Mouse (Mus musculus): ENCODE results near the gene Rusc1. TPM values are rescaled to one million over a fixed set of nuclear protein-coding genes. Genes with fewer than 3 reads are reported as not detected.

Rusc1 gene
- polyA plus RNA-seq (2014; fragmentation: Nextera tagmentation; extraction: Ambion mirVana) = 95.7 and 117 TPM in 2 replicates

DNA sequence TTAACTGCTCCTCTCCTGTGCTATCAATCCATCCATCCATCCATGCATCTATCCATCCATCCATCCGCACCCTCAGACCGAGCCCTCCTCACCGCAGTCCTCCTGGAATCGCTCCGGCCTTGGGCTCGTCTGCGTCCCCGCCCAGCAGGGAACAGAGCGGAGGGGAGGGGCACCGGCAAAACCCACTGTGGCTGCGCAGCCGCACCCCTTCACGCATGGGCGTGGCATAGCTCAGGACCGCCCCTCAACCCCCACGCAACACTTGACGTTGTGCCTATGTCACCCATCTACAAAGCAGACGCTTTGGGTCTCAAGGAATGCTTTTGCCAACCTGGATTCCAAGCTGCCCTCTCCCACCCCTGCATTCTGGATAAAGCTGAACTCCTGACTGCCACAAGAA, at the start of gene Rusc1:
Rusc1 (minus strand) TSS at position 137 of the 400 bp plus-strand sequence.
- Histone ChIP-seq H3K4me3 (replicated peaks; ENCODE audit: low read length) (peak within 1 kb of the TSS; percentile 73), H3K4me1 (replicated peaks; ENCODE audit: control insufficient read depth, insufficient read depth, low read length) (peaks cover 32% of the 10 kb centered on the region), H3K27me3 (ENCODE audit: control insufficient read depth, insufficient read depth, low read length) (no peaks in the 10 kb centered on the region), H3K9ac (peak within 1 kb of the TSS; percentile 72), H3K27ac (peak within 1 kb of the TSS; percentile 89), H3K4me2 (replicated peaks) (peak within 1 kb of the TSS; percentile 98), H3K9me3 (ENCODE audit: control insufficient read depth, low read length) (no peaks in the 10 kb centered on the region), H3K36me3 (replicated peaks; ENCODE audit: control insufficient read depth, insufficient read depth) (peaks cover 57% of the 10 kb centered on the region)
- 1% methylated on average over 18 of the region's 18 CpGs for WGBS
- ATAC-seq (ENCODE audit: low FRiP score) = peak; percentile 87
- peak; percentile 91 for DNase-seq (ENCODE audit: low spot score)

- H3K27ac ChIP-seq = no peak overlapping the region
- no peak overlapping the region for H3K4me3 ChIP-seq (replicated peaks; ENCODE audit: low read length)
- H3K27me3 ChIP-seq (ENCODE audit: control insufficient read depth, insufficient read depth, low read length) = no peaks in the 10 kb centered on the region
- H3K9me3 ChIP-seq (ENCODE audit: control insufficient read depth, low read length) = no peaks in the 10 kb centered on the region
- H3K4me1 ChIP-seq (replicated peaks; ENCODE audit: control insufficient read depth, insufficient read depth, low read length) = no peaks in the 10 kb centered on the region
- WGBS = 29% methylated on average over 9 of the region's 9 CpGs
- ATAC-seq (ENCODE audit: low FRiP score) = no peak
- H3K4me2 ChIP-seq (replicated peaks) = no peak overlapping the region
- no peaks in the 10 kb centered on the region for H3K36me3 ChIP-seq (replicated peaks; ENCODE audit: control insufficient read depth, insufficient read depth)
- DNase-seq (ENCODE audit: low spot score) = no peak
- H3K9ac ChIP-seq = no peak overlapping the region
Measured at GRCm38 (mm10) chr3:89136365-89136764, 43.3 kb upstream of the Rusc1 start.

- no peak for ATAC-seq (ENCODE audit: low FRiP score)
- no peak within 1 kb of the TSS for H3K9ac ChIP-seq
Measured at GRCm38 (mm10) chr3:89135958-89136357, 42.8 kb upstream of the Rusc1 start, which contains the start of gene Pklr. Gene Pklr (plus strand): TSS chr3:89136142.

DNA sequence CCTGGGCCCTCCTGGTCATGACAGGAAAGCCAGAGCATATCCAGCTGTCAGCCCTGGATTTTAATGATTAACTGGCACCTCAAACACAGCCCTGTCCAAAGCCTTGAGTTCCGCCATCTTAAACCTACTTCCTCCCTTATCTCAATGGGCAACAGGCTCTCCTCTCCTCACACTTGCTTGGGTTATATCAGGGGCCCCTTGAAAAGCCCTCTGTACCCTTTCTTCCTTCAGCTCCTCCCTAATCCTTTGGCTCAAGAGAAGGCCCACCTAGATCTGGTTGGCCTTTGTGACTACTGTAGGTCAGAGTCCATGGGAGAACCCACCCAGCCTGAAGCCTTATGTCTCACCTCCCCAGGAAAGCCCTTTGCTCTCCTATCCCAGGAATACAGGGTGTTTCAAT, 40.6 kb upstream of the Rusc1 start:
- 100% methylated on average over 1 of the region's 1 CpGs for WGBS
- Histone ChIP-seq H3K4me2 (replicated peaks) (no peak overlapping the region), H3K9ac (no peak overlapping the region), H3K27me3 (ENCODE audit: control insufficient read depth, insufficient read depth, low read length) (no peaks in the 10 kb centered on the region), H3K36me3 (replicated peaks; ENCODE audit: control insufficient read depth, insufficient read depth) (no peaks in the 10 kb centered on the region), H3K4me1 (replicated peaks; ENCODE audit: control insufficient read depth, insufficient read depth, low read length) (no peaks in the 10 kb centered on the region), H3K27ac (no peak overlapping the region), H3K4me3 (replicated peaks; ENCODE audit: low read length) (no peak overlapping the region), H3K9me3 (ENCODE audit: control insufficient read depth, low read length) (no peaks in the 10 kb centered on the region)
- no peak for DNase-seq (ENCODE audit: low spot score)
- ATAC-seq (ENCODE audit: low FRiP score) = no peak

More at GRCm38 (mm10) chr3:89135958-89136357, 42.8 kb upstream of the Rusc1 start, which contains the start of gene Pklr:
- Histone ChIP-seq H3K27me3 (ENCODE audit: control insufficient read depth, insufficient read depth, low read length) (no peaks in the 10 kb centered on the region), H3K4me2 (replicated peaks) (no peak within 1 kb of the TSS), H3K9me3 (ENCODE audit: control insufficient read depth, low read length) (no peaks in the 10 kb centered on the region), H3K36me3 (replicated peaks; ENCODE audit: control insufficient read depth, insufficient read depth) (no peaks in the 10 kb centered on the region), H3K27ac (no peak within 1 kb of the TSS), H3K4me3 (replicated peaks; ENCODE audit: low read length) (no peak within 1 kb of the TSS), H3K4me1 (replicated peaks; ENCODE audit: control insufficient read depth, insufficient read depth, low read length) (no peaks in the 10 kb centered on the region)
- WGBS = 55% methylated on average over 3 of the region's 3 CpGs
- no peak for DNase-seq (ENCODE audit: low spot score)

- Histone ChIP-seq H3K9me3 (ENCODE audit: control insufficient read depth, low read length) (no peaks in the 10 kb centered on the region), H3K9ac (no peak overlapping the region), H3K36me3 (replicated peaks; ENCODE audit: control insufficient read depth, insufficient read depth) (no peaks in the 10 kb centered on the region), H3K27ac (no peak overlapping the region), H3K4me3 (replicated peaks; ENCODE audit: low read length) (no peak overlapping the region), H3K27me3 (ENCODE audit: control insufficient read depth, insufficient read depth, low read length) (no peaks in the 10 kb centered on the region), H3K4me1 (replicated peaks; ENCODE audit: control insufficient read depth, insufficient read depth, low read length) (no peaks in the 10 kb centered on the region), H3K4me2 (replicated peaks) (no peak overlapping the region)
- WGBS = 81% methylated on average over 7 of the region's 7 CpGs
- ATAC-seq (ENCODE audit: low FRiP score) = no peak
- no peak for DNase-seq (ENCODE audit: low spot score)
Measured at GRCm38 (mm10) chr3:89133063-89133450, 39.9 kb upstream of the Rusc1 start.

GRCm38 (mm10) chr3:89132285-89133062, 39.4 kb upstream of the Rusc1 start:
- Histone ChIP-seq H3K9me3 (ENCODE audit: control insufficient read depth, low read length) (no peaks in the 10 kb centered on the region), H3K27me3 (ENCODE audit: control insufficient read depth, insufficient read depth, low read length) (no peaks in the 10 kb centered on the region), H3K9ac (peak overlapping the region; percentile 55; the same call in 1 of the 2 replicates), H3K36me3 (replicated peaks; ENCODE audit: control insufficient read depth, insufficient read depth) (no peaks in the 10 kb centered on the region), H3K4me1 (replicated peaks; ENCODE audit: control insufficient read depth, insufficient read depth, low read length) (no peaks in the 10 kb centered on the region), H3K4me2 (replicated peaks) (peak overlapping the region; percentile 60), H3K27ac (no peak overlapping the region), H3K4me3 (replicated peaks; ENCODE audit: low read length) (peak overlapping the region; percentile 27)
- WGBS = 20% methylated on average over 28 of the region's 30 CpGs
- DNase-seq (ENCODE audit: low spot score) (no peak), ATAC-seq (ENCODE audit: low FRiP score) (no peak)

GRCm38 (mm10) chr3:89131816-89132215, 38.7 kb upstream of the Rusc1 start:
- Histone ChIP-seq H3K27ac (no peak overlapping the region), H3K9me3 (ENCODE audit: control insufficient read depth, low read length) (no peaks in the 10 kb centered on the region), H3K4me3 (replicated peaks; ENCODE audit: low read length) (0 out of 2 replicates have a peak overlapping the region, but pooled peaks have one; percentile 27), H3K4me1 (replicated peaks; ENCODE audit: control insufficient read depth, insufficient read depth, low read length) (no peaks in the 10 kb centered on the region), H3K4me2 (replicated peaks) (peak overlapping the region; percentile 60), H3K36me3 (replicated peaks; ENCODE audit: control insufficient read depth, insufficient read depth) (no peaks in the 10 kb centered on the region), H3K9ac (peak overlapping the region; percentile 55; the same call in 1 of the 2 replicates), H3K27me3 (ENCODE audit: control insufficient read depth, insufficient read depth, low read length) (no peaks in the 10 kb centered on the region)
- DNase-seq (ENCODE audit: low spot score) (no peak), ATAC-seq (ENCODE audit: low FRiP score) (no peak)
- 44% methylated on average over 4 of the region's 4 CpGs for WGBS

GRCm38 (mm10) chr3:89129908-89130307, 36.8 kb upstream of the Rusc1 start:
- ATAC-seq (ENCODE audit: low FRiP score) = no peak
- no peak overlapping the region for H3K4me3 ChIP-seq (replicated peaks; ENCODE audit: low read length)
- H3K9me3 ChIP-seq (ENCODE audit: control insufficient read depth, low read length) = no peaks in the 10 kb centered on the region
- H3K27ac ChIP-seq = no peak overlapping the region
- 92% methylated on average over 3 of the region's 3 CpGs for WGBS
- no peaks in the 10 kb centered on the region for H3K27me3 ChIP-seq (ENCODE audit: control insufficient read depth, insufficient read depth, low read length)
- H3K36me3 ChIP-seq (replicated peaks; ENCODE audit: control insufficient read depth, insufficient read depth) = no peaks in the 10 kb centered on the region
- no peak overlapping the region for H3K9ac ChIP-seq
- H3K4me2 ChIP-seq (replicated peaks) = no peak overlapping the region
- DNase-seq (ENCODE audit: low spot score) = no peak
- no peaks in the 10 kb centered on the region for H3K4me1 ChIP-seq (replicated peaks; ENCODE audit: control insufficient read depth, insufficient read depth, low read length)

DNA sequence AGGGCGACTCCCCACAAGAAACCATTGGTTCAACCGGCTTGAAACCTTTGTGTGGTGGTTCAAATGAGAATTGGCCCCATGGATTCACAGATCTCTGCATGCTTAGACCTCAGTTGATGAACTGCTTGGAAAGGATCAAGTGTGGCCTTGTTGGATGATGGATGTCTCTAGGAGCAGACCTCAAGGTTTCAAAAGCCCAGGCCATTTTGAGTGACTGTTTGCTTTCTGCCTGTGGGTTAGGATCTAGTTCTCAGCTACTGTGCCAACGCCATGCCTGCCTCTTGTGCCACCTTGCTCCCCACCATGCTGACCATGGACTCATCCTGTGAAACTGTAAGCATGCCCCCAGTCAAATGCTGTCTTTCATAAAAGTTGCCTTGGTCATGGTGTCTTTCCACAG, 32.9 kb upstream of the Rusc1 start:
- no peak overlapping the region for H3K9ac ChIP-seq
- 91% methylated on average over 3 of the region's 3 CpGs for WGBS
- H3K4me2 ChIP-seq (replicated peaks) = no peak overlapping the region
- no peak for DNase-seq (ENCODE audit: low spot score)
- no peak overlapping the region for H3K4me3 ChIP-seq (replicated peaks; ENCODE audit: low read length)
- H3K27ac ChIP-seq = no peak overlapping the region
- no peaks in the 10 kb centered on the region for H3K36me3 ChIP-seq (replicated peaks; ENCODE audit: control insufficient read depth, insufficient read depth)
- H3K27me3 ChIP-seq (ENCODE audit: control insufficient read depth, insufficient read depth, low read length) = no peaks in the 10 kb centered on the region
- ATAC-seq (ENCODE audit: low FRiP score) = no peak
- no peaks in the 10 kb centered on the region for H3K9me3 ChIP-seq (ENCODE audit: control insufficient read depth, low read length)
- no peaks in the 10 kb centered on the region for H3K4me1 ChIP-seq (replicated peaks; ENCODE audit: control insufficient read depth, insufficient read depth, low read length)

Measured in hindbrain, embryonic 14.5 days (tissue).